Mouse (Mus musculus): Measurements from ENCODE around the gene Srpk2.

The Srpk2 gene

GRCm38 (mm10) chr5:23562278-23563060 lies 121.9 kb downstream of the Srpk2 start:
- DNase-seq (ENCODE audit: low read depth, low spot score): no peak

GRCm38 (mm10) chr5:23561227-23561626 lies 123.2 kb downstream of the Srpk2 start:
- DNase-seq (ENCODE audit: low read depth, low spot score): no peak

GRCm38 (mm10) chr5:23560171-23560570 lies 124.2 kb downstream of the Srpk2 start:
- no peak for DNase-seq (ENCODE audit: low read depth, low spot score)

GRCm38 (mm10) chr5:23556007-23556770 lies 128.2 kb downstream of the Srpk2 start:
- no peak for DNase-seq (ENCODE audit: low read depth, low spot score)

GRCm38 (mm10) chr5:23553338-23553737 lies 131.1 kb downstream of the Srpk2 start:
- peak; percentile 6 for DNase-seq (ENCODE audit: low read depth, low spot score)

GRCm38 (mm10) chr5:23551687-23552086 lies 132.7 kb downstream of the Srpk2 start:
- DNase-seq (ENCODE audit: low read depth, low spot score): no peak

- DNase-seq (ENCODE audit: low read depth, low spot score): no peak
Measured at GRCm38 (mm10) chr5:23535692-23536091, 148.7 kb downstream of the Srpk2 start.

- DNase-seq (ENCODE audit: low read depth, low spot score): no peak
Measured at GRCm38 (mm10) chr5:23531541-23532096, 152.8 kb downstream of the Srpk2 start.

GRCm38 (mm10) chr5:23531100-23531499 lies 153.3 kb downstream of the Srpk2 start:
- DNase-seq (ENCODE audit: low read depth, low spot score): no peak

GRCm38 (mm10) chr5:23524621-23525020 lies 159.8 kb downstream of the Srpk2 start:
- no peak for DNase-seq (ENCODE audit: low read depth, low spot score)

- no peak for DNase-seq (ENCODE audit: low read depth, low spot score)
Measured at GRCm38 (mm10) chr5:23523936-23524335, 160.5 kb downstream of the Srpk2 start.

- DNase-seq (ENCODE audit: low read depth, low spot score): no peak
Measured at GRCm38 (mm10) chr5:23521645-23522044, 162.8 kb downstream of the Srpk2 start.

- no peak for DNase-seq (ENCODE audit: low read depth, low spot score)
Measured at GRCm38 (mm10) chr5:23519679-23520078, 164.7 kb downstream of the Srpk2 start.

GRCm38 (mm10) chr5:23518673-23519072 lies 165.7 kb downstream of the Srpk2 start:
- no peak for DNase-seq (ENCODE audit: low read depth, low spot score)

- no peak for DNase-seq (ENCODE audit: low read depth, low spot score)
Measured at GRCm38 (mm10) chr5:23517839-23518238, 166.6 kb downstream of the Srpk2 start.

GRCm38 (mm10) chr5:23516962-23517361 lies 167.5 kb downstream of the Srpk2 start:
- DNase-seq (ENCODE audit: low read depth, low spot score): no peak

- no peak for DNase-seq (ENCODE audit: low read depth, low spot score)
Measured at GRCm38 (mm10) chr5:23515038-23515437, 169.4 kb downstream of the Srpk2 start.

GRCm38 (mm10) chr5:23513468-23513867 lies 170.9 kb downstream of the Srpk2 start:
- no peak for DNase-seq (ENCODE audit: low read depth, low spot score)

GRCm38 (mm10) chr5:23512556-23512955 lies 171.9 kb downstream of the Srpk2 start:
- no peak for DNase-seq (ENCODE audit: low read depth, low spot score)

GRCm38 (mm10) chr5:23511456-23511855 lies 173.0 kb downstream of the Srpk2 start:
- DNase-seq (ENCODE audit: low read depth, low spot score): no peak

GRCm38 (mm10) chr5:23508630-23509029 lies 175.8 kb downstream of the Srpk2 start:
- DNase-seq (ENCODE audit: low read depth, low spot score): no peak

GRCm38 (mm10) chr5:23507210-23507609 lies 177.2 kb downstream of the Srpk2 start:
- DNase-seq (ENCODE audit: low read depth, low spot score): no peak

- no peak for DNase-seq (ENCODE audit: low read depth, low spot score)
Measured at GRCm38 (mm10) chr5:23505578-23505977, 178.8 kb downstream of the Srpk2 start.
